Mouse (Mus musculus): ENCODE data around the gene Pom121.
"Not testable (repeated sequence)": the region's sequence is repeated elsewhere in the genome, so short reads cannot be mapped to it uniquely, and the experiment has no call there.

Pom121 gene

DNA sequence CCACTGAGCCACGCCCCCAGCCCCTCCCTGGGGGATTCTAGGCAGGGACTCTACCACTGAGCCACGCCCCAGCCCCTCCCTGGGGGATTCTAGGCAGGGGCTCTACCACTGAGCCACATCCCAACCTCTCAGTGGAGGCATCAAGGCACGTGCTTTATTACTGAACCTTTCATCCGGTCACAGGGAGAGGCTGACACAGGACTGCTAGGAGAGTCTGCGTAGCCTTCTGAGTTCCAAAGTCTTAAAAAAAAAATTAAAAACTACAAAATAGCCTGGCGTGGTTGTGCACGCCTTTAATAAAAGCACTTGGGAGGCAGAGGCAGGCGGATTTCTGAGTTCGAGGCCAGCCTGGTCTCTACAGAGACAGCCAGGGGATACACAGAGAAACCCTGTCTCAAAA is 25.1 kb downstream of the Pom121 start:
- DNase-seq (ENCODE audit: low spot score in 2 of 2): not testable (repeated sequence)

GRCm38 (mm10) chr5:135368312-135368711 is 26.0 kb downstream of the Pom121 start:
- no peak for DNase-seq (ENCODE audit: low spot score in 2 of 2)

DNA sequence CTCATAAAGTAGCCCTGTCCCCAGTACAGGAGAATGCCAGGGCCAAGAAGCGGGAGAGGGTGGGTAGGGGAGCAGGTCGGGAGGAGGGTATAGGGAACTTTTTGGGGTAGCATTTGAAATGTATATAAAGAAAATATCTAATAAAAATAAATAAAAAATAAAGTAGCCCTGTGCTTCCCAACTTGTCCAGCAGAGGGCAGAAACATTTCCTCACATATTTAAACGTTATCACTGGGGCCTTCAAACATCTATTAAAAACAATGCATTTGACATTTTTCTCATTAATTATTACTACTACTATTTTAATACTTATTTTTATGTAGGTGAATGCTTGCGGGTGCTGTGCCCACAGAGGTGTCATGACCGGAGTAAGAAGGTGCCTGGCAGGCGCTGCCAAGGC is 26.5 kb downstream of the Pom121 start:
- DNase-seq (ENCODE audit: low spot score in 2 of 2): no peak

DNA sequence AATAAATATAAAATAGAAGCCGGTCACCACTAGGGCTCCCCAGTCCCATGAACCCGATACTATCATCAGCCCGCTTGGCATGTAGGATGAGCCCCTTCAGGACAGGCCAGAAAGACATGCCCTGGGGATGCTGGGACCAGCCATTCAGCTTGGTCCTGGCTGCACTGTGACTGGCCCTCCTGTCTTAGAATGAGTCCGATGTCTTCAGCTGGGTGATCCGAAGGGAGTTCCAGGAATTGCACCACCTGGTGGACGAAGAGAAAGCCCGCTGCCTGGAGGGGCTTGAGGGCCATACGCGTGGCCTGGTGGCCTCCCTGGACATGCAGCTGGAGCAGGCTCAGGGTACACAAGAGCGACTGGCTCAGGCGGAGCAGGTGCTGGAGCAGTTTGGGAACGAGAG is 30.8 kb downstream of the Pom121 start:
- DNase-seq (ENCODE audit: low spot score in 2 of 2): no peak

- no peak for DNase-seq (ENCODE audit: low spot score in 2 of 2)
Measured at GRCm38 (mm10) chr5:135362572-135362971, 31.8 kb downstream of the Pom121 start.

- DNase-seq (ENCODE audit: low spot score in 2 of 2): no peak
Measured at GRCm38 (mm10) chr5:135359772-135360171, 34.6 kb downstream of the Pom121 start.

GRCm38 (mm10) chr5:135357556-135357955 is 36.8 kb downstream of the Pom121 start:
- DNase-seq (ENCODE audit: low spot score in 2 of 2): no peak

GRCm38 (mm10) chr5:135356090-135356489 is 38.3 kb downstream of the Pom121 start:
- no peak for DNase-seq (ENCODE audit: low spot score in 2 of 2)

DNA sequence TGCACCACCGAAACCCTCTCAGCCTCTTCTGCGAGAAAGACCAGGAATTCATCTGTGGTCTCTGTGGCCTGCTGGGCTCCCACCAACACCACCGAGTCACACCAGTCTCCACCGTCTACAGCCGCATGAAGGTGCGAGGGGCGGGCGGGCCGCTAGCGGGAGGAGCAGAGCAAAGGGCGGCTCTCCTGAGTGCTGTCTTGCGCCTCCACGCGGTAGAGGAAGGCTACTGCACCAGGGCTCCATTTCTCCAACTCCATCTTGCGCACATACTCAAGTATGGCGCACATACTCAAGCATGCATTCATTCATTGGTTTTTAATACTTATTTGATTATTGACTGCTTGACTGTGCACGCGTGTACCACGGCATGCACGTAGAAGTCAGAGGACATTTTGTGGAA is 40.8 kb downstream of the Pom121 start:
- DNase-seq (ENCODE audit: low spot score in 2 of 2): no peak

- no peak for DNase-seq (ENCODE audit: low spot score in 2 of 2)
Measured at GRCm38 (mm10) chr5:135352995-135353394, 41.4 kb downstream of the Pom121 start, which contains the start of gene Trim50. Trim50 (plus strand) TSS chr5:135353295.

DNA sequence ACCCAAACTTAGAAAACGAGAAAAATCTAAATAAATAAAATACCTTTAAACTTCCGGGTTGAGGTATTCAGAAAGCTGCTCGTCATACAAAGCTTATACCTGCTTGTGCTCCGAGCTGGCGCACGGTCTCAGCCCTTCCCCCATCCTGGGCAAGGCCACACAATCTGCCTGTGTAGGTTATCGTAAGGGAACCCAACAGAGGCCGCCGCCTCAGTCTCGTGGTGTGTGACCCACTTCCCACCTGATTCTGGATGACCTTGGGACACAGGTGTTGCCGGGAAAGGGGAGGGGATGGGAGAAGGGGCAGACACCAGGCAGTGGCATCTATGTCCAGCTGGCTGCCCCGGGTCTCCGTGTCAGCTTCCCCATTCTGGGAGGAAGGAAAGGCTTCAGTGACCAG is 42.7 kb downstream of the Pom121 start:
- no peak for DNase-seq (ENCODE audit: low spot score in 2 of 2)

DNA sequence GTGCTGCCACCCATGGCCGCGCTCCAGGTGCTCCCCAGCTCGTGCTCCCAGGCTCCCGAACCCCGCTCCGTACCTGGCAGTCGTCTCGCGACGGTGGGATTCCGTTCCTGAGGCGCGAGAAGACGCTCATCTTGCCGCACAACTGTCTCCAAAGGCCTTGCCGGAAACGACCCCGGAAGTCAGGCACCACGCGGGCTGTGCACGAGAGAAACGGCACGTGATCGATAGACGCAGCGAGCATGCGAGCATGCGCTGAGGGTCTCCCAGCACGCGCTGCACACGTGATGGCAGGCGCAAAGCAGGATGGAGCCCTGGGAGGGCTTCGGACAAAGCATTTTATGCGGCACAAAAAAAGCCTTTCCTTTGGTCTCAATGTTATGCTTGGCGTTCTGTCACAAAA is 44.5 kb downstream of the Pom121 start, which contains the start of gene Fkbp6:
Gene Fkbp6 (minus strand): TSS at position 183 of the 400 bp plus-strand sequence.
- no peak for DNase-seq (ENCODE audit: low spot score in 2 of 2)

- no peak for DNase-seq (ENCODE audit: low spot score in 2 of 2)
Measured at GRCm38 (mm10) chr5:135347511-135348011, 46.8 kb downstream of the Pom121 start.

DNA sequence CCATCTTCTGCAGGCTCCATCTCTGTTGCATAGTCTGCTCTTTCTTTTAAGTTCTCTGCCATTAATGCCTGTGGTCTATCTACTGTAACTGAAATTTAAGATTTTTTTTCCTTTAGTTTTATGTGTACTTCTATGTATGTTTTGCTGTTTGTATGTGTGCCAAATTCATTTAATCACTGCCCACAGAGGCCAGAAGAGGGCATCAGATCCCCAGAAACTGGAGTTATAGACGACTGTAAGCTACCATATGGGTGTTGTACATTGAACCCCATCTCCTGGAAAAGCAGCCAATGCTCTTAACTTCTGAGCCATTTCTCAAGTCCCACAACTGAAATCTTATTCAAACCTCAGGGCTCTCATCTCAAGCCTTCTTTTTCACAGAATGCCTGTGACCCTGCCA is 47.9 kb downstream of the Pom121 start:
- DNase-seq (ENCODE audit: low spot score in 2 of 2): no peak

GRCm38 (mm10) chr5:135345989-135346388 is 48.4 kb downstream of the Pom121 start:
- DNase-seq (ENCODE audit: low spot score in 2 of 2): no peak

DNA sequence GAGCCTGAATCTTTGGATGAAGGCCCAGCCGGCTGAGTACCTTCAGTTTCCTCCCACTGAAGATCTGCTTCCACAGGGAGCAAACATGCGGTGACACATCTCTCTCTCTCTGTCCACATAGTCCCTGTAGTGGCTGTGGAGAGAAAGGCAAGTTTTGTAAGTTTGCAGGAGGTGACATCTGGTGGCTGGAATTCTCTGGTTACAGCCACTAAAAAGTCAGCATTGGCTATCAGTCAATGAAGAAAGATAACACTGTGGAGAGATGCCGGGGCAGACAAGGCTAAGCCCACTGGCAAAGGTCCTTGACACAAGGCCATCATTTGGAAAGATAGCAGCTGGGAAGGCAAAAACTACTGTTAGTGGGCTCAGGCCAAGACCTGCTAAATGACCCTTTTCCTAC is 56.8 kb downstream of the Pom121 start:
- no peak for DNase-seq (ENCODE audit: low spot score in 2 of 2)

DNA sequence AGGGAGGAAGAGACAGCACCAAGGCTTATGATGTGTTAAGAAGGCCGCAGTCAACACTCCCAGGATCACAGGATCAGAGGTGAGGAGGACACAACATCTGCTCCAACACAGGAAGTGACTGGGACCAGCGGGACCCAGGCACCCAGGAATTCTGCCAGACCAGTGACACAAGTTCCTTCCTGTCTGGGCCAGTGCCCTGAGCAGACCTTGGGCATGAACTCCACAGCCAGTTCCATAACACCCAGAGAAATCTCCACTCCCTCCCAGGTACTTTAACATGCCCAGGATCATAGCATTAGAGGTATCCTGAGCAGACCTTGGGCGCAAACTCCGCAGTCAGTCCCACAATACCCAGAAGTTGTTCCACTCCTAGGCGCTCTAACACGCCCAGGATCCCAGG is 63.2 kb downstream of the Pom121 start:
- DNase-seq (ENCODE audit: low spot score in 2 of 2): no peak

DNA sequence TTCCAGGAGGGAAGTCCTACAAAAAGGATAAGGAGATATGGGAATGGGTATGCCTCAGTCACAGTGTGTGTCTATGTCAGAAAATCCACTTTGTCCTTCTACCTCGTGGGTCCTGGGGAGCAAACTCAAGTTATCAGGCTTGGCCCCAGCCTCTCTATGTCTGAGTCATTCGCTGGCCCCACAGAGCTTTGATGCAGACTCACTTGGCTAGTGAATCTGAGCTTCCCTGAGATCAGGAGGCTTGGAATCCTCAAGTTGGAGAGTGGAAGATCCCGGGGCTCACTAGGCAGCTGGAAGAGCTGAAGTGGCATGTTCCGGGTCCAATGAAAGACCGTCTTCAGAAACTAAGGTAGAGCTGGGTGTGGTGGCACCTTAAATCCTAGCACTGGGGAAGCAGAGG is 64.1 kb downstream of the Pom121 start:
- no peak for DNase-seq (ENCODE audit: low spot score in 2 of 2)

DNA sequence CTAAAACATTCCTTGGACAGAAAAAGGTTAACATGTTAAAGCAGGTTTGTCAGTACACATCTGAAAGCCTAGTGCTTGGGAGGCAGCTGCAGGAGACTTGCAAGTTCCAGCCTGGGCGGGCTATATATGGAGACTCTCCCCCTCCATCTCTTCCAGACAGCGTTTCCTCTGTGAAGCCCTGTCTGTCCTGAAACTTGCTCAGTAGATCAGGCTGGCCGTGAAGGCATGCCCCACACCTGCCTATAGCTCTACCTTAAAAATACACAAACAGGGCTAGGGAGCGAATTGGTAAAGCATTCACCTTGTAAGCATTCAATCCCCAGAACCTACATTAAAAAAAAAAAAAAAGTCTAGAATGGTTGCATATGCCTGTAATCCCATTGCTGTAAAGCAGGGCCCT is 64.9 kb downstream of the Pom121 start:
- DNase-seq (ENCODE audit: low spot score in 2 of 2): no peak
